Mouse (Mus musculus) liver, adult (tissue): ENCODE measurements around the gene Lrr1.

Experiments used
- GATA4 ChIP-seq: IDR thresholded peaks from 2 replicates; pipeline ENCODE4 v1.6.1; 2014; ENCODE audit warnings: mild to moderate bottlenecking, low read length; ENCODE audit not compliant: insufficient replicate concordance

Gene Lrr1

DNA sequence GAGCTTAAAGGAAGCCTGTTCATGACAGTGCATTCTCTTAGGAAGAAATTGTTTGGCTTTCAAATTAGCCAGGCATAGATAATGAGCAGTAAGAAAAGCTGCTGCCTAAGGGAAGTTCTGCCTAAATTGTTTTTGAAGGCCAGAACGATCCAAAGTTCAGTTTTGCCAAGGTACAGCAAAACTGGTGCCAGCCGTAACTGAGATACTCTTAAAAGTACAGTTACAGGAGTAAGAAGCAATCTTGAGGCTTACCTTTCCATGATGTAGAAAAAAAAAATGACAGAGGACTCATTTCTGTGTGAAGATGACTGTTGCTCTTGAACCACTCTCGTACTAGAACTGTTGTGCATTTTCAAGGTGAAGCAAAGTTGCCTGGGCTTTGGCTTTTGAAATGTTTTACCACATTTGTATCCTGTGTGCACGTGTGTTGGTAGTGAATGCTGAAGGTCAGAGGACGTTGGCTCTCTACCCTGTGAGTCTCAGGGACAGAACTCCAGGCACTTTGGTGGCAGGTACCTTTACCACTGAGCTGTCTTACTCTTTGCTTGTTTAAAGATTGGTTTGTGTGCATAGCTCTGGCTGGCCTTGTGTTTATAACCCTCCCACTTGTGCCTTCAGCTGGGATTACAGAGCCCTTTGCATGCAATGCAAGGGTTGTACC, 18.3 kb downstream of the Lrr1 start:
- TF ChIP-seq GATA4: no peak

DNA sequence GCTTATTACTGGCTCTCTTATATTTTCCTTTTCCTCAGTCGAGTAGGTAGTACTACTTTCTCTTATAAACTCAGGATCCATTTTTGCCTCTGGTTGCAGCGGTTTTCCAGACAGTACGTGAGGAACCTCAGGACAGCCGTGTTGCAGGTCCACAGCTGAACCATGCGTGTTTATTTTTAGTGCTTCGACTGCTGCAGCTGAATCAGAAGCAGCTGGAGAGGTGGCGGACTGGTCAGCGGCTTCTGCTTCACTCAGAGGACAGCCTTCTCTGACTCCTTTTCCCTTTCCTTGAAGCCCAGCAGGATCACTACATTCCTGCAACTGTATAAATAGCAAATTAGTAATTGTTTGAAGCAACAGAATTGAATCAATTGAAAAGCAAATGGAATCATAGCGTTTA, 21.5 kb downstream of the Lrr1 start:
- TF ChIP-seq GATA4: no peak

DNA sequence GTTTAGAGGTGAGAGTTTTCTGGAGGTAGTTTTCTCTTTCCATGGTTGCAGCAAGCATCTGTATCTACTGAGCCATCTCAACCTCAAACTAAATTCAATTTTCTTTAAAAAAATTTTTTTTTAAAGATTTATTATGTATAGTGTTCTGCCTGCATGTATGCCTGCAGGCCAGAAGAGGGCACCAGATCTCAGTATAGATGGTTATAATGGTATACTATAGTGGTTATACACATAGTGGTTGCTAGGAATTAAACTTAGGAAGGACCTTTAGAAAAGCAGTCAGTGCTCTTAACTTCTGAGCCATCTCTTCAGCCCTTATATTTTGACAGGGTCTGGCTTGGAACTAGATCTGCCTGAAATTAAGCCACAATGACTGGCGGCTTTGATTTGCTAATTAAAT, 21.9 kb downstream of the Lrr1 start:
- no peak for TF ChIP-seq GATA4

DNA sequence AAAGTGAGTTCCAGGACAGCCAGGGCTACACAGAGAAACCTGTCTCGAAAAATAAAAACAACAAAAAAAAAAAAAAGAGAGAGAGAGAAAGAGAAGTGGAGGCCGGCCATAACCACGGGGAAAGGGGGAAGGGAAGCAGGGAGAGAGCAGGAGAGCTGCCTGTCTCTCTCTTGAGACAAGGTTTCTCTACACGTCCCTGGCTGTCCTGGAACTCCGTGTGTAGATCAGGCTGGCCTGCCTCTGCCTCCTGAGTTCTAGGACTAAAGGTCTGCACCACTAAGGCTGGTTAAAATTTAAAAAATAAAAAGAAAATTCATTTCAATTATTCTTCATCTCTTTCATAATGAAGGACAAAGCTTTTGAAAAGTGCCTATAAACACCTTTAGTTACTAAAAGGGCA, 22.8 kb downstream of the Lrr1 start:
- no peak for TF ChIP-seq GATA4

DNA sequence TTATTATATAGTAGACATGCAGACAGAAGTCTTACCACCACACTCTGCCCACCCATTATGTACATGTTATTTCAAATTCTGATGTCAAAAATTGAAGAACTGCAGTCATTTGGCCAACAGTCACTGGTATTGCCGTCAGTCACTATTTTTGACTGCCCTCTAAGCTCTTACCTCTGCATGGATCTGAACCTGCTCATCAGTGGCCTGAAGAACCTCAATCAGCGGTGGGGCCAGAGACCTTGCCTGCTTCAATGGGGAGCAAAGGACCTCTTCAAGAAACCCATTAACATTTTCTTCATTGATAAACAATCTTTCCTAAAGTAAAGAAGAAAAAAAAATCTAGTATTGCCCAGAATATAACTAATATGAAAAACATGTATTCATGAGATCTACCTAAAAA, 24.0 kb downstream of the Lrr1 start:
- TF ChIP-seq GATA4: no peak

DNA sequence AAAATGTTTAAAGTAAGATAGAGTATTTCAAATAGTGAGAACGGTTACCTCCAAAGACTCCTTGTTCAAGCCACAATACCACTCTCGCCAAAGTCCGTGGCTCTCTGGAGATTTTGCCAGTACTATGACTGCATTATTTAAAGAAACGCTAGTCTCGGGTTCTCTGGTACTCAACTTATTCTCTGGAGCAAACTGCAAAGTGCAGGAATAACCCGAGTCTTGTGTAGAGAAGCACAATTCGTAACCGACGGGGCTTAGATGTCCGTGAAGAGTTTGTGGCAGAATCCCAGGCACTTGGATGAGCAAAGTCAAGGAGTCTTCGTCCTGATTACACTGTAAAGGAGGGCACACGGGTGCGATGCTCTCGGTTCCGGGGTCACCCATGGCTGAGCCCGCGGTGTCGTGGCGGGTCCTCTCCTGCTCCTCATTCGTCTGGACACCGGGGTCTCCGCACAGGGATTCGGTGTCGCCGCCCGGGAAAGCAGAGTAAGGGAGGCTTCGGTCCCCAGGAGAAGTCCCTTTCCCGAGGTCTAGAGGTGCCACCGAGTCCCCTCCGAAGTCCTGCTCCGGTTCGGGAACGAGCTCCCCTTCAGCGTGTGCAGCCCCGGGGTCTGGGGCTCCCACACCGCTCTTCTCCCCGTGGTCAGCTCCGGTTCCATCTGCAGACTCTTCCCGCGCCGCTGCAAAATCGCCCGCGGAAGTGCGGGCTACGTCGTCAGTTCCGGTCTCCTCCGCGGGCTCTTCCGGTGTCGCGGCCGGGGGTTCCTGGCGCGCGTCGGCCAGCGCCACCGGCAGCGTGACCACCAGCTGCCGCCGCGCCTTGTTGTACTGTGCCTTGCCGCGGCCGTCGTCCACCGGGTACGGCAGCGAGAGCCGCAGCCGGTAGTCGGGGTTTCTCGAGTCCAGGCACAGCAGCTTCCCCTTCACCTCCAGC, 28.1 kb downstream of the Lrr1 start, which contains the start of gene Gm49383:
Gene Gm49383, minus strand, starts transcription at position 661 of the 934 bp plus-strand sequence.
- TF ChIP-seq GATA4: no peak; the same call in 1 of the 2 replicates

DNA sequence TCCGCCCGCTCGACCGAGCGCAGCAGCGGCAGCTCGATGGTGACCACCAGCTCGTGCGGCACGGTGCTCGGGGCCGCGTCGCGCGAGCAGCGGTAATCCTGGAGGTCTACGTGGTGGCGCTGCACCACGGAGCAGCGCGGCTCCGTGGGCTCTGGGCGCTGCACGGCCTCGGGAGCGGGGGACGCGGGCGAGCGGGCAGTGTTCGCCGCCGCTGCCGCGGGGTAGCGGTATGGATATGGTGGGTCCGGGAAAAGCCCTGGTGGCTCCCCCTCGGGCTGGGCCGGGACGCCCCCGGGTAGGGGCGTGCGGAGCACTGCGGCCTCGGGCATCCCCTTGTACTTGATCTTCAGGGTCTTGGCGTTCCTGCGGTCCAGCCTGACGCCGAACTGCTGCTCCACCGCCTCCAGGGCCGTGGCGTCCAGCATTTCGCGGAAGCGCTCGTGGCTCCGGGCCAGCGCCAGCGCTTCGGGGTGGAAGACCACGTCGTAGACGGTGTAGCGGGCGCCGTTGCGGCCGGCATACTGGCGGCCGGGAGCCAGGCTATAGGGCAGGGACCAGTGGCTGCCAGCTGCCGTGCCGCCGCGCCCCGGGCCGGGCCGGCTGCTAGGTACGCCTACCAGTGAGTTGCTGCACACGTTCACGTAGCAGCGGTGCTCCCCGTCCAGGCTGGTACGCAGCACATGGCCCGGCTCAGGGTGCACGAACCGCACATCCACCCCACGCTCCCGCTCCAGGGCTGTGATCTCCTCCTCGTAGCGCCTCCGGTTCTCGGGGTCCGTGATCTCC, 29.0 kb downstream of the Lrr1 start:
- no peak for TF ChIP-seq GATA4

DNA sequence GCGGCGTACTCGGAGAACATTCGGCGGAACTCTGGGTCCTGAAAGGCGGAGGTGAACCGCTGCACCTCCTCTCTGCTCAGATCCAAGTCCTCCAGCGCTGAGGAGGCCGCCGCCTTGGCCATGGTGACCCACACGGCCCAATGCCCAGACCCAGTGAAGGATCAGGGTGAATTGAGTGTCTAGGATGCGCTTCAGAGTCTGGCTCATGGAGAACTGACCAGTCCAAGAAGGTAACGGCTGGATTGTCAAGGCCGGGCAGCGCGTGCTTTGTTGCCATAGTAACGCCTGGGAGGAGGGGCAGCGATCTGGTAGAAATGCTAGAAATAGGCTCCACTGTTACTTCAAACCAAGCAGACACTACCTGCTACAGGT, 29.5 kb downstream of the Lrr1 start, which contains the start of gene Dnaaf2:
Gene Dnaaf2, minus strand, starts transcription at position 266 of the 372 bp plus-strand sequence.
- no peak for TF ChIP-seq GATA4

DNA sequence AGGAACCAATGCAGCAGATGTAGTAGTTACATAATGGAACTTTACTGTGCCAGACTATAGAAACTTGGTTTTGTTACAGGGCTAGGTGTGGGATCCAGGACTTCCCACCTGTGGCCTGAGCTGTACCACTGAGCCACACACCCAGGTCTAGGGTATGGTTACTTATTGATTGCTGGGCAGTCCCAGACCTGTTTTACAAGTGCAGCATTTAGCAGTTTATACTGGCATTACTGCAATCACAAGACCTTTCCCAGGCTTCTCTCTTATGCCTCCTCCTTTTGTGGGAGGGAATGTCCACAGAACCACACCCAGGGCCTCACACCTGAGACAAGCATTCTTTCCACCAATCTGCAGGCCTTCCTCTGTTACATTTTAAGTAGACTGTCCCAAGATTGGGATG, 30.4 kb downstream of the Lrr1 start:
- no peak for TF ChIP-seq GATA4

DNA sequence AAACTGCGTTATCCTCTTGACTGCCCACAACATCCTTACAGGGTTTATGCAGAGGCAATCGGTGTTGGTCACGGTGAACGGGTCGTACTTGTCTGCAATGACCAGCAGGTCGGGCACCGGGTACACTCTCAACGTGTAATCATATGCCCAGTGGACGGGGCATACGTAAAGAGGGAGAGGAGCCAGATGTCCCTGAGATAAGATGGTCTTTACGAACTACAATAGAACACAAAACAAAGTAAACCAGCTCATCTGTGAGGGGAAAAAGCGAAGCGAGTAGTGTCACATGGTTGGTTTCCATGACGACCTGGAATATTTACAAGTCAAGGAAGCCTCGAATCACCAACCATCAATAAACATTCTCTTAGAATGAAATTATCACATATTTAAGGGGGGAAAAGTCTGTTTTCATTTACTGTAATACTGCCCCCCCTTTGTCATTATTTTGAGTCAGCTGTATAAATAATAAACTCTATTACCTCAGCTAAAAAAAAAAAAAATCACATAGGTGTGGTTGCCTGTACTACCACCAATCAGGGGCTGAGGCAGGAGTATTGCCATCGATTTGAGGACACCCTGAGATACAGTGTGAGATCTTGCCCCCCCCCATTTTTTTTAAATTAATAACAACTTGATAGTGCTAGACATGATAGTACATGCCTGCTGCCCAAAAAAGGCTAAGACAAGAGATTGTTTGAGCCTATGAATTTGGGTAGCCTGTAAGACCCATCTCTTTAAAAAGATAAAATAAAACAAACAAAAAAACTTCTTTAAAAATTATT, 35.6 kb downstream of the Lrr1 start, which contains the start of gene Gm49384:
Gene Gm49384, minus strand, starts transcription at position 216 of the 782 bp plus-strand sequence.
- TF ChIP-seq GATA4: no peak

DNA sequence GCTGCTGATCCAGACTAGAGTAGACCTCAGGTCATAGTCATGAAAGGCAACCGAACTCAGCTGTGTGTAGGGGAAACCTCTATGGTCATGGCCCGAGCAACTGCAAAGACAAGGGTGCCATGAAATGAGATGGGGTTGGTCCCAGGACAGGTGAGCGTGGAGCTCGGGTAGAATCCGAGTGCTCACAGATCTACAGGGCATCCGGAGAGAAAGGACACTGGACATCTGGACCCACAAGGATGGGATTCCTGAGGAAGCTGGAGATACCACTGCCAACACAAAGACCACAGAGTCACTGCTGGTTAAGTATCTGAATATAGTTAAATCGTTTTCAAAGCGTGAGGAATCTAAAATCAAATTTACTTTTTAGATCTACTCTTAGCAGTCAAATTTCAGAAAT, 38.8 kb downstream of the Lrr1 start:
- TF ChIP-seq GATA4: no peak

DNA sequence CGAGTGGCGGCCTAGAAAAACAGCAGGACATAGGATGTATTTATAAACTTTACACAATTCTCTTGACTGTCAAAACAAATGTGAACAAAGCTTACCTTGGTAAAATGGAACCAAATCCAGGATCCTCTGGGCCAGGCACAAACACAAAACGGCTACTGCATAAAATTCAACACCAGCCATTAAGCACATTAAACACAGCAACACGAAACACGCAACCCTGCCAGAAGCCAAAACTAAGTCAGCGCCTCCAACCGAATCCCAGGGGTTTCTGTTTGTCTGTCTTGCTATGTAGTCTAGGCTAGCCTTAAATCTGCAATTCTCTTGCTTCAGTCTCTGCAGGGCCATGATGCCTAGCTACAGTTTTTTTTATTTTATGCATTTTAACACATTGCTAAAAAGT, 39.3 kb downstream of the Lrr1 start:
- TF ChIP-seq GATA4: no peak

DNA sequence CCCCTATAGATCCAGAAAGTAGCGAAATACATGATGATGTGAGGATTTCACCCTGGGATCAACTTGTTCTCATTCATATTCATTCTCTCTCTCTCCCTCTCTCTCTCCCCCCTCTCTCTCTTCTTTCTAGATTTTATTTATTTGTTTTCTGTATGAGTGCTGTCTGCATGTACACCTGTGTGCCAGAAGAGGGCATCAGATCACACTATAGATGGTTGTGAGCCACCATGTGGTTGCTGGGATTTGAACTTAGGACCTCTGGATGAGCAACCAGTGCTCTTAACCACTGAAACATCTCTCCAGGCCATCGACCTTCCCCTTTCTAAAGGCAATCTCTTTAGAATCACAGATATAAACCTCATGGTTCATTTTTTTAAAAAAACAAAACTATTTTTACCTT, 39.9 kb downstream of the Lrr1 start:
- no peak for TF ChIP-seq GATA4
